Mouse (Mus musculus) T-helper 17 cell (primary cell): ENCODE data around the gene Prss56.

ENCODE experiments used
- in situ Hi-C, 2 experiments: fragments of 300-600 bp; cut with MboI, MseI; formaldehyde crosslinking; loops; 1 replicate in 1 of 2; 2 replicates in 1 of 2; pipeline ENCODE4 v1.15.1; 2025; ENCODE audit warnings: high pct_unique_total_duplicates in 2 of 2

The Prss56 gene

GRCm38 (mm10) chr1:87226409-87227159, 43.5 kb downstream of the Prss56 start:
- in situ Hi-C loops, result loop anchor here in 1 of 2 experiments (10.0 kb wide), 1 partner anchor 538 kb away; no protein-coding TSS in a partner anchor

- in situ Hi-C loops, result loop anchor here in 1 of 2 experiments (10.0 kb wide), 1 partner anchor 538 kb away; no protein-coding TSS in a partner anchor
Observed at GRCm38 (mm10) chr1:87227160-87227550, 44.0 kb downstream of the Prss56 start.

- in situ Hi-C loops, result no loop called here
Observed at GRCm38 (mm10) chr1:87230606-87231005, 47.5 kb downstream of the Prss56 start.

- in situ Hi-C loops, result no loop called here
Observed at GRCm38 (mm10) chr1:87232197-87232596, 49.1 kb downstream of the Prss56 start.
